Mouse (Mus musculus): ENCODE measurements around the gene Fgd4. TPM values are rescaled to one million over a fixed set of nuclear protein-coding genes. Genes with fewer than 3 reads are reported as not detected.

Gene Fgd4
- polyA plus RNA-seq (2015; fragmentation: Nextera tagmentation; extraction: Ambion mirVana): 12.8 and 13.0 TPM in 2 replicates

GRCm38 (mm10) chr16:16600461-16600860 is at the start of gene Fgd4:
Fgd4 (minus strand) TSS chr16:16600549.

Other genes starting within 250 kb of the Fgd4 start
- gene Dnm1l, start 241.6 kb downstream of the Fgd4 start, polyA plus RNA-seq (2015; fragmentation: Nextera tagmentation; extraction: Ambion mirVana): 111 and 113 TPM in 2 replicates
- gene Olfr19, start 75.9 kb upstream of the Fgd4 start, polyA plus RNA-seq (2015; fragmentation: Nextera tagmentation; extraction: Ambion mirVana): not detected in 2 replicates
- gene Spag6l, start 228.9 kb upstream of the Fgd4 start, polyA plus RNA-seq (2015; fragmentation: Nextera tagmentation; extraction: Ambion mirVana): 13.4 and 15.8 TPM in 2 replicates

Measured in neural tube, postnatal 0 days (tissue).